Mouse (Mus musculus) midbrain, postnatal 0 days (tissue): ENCODE results near the gene Gm20388. TPM values are rescaled to one million over a fixed set of nuclear protein-coding genes. Genes with fewer than 3 reads are reported as not detected.
A peak's percentile ranks its signal among the peaks of the same experiment; 100 is the strongest.

Source experiments
- ATAC-seq: fragments of 200-750 bp; cut with Nextera tagmentation; 2 replicates; pipeline ENCODE4 v1.8.0; 2017; ENCODE audit warnings: moderate number of reproducible peaks, mild to moderate bottlenecking, moderate TSS enrichment, moderate library complexity; ENCODE audit not compliant: low FRiP score
- DNase-seq: peaks from one replicate; pipeline ENCODE4 v3.0.0-alpha.2; 2015; ENCODE audit warnings: low spot score
- H3K27ac ChIP-seq: fragments of 300-500 bp; sonication (generic); 2 replicates; pipeline ENCODE4 v1.5.1; 2014; ENCODE audit warnings: low read depth, mild to moderate bottlenecking, low read length, mixed read lengths
- H3K27me3 ChIP-seq: fragments of 300-500 bp; sonication (generic); 2 replicates; pipeline ENCODE4 v1.6.1; 2014; ENCODE audit warnings: low read length, control low read depth, mixed read lengths; ENCODE audit not compliant: insufficient read depth
- H3K36me3 ChIP-seq: fragments of 300-500 bp; sonication (generic); 2 replicates; pipeline ENCODE4 v1.6.1; 2014; ENCODE audit warnings: low read length, control low read depth, mixed read lengths; ENCODE audit not compliant: insufficient read depth
- H3K4me1 ChIP-seq: fragments of 300-500 bp; sonication (generic); 2 replicates; pipeline ENCODE4 v1.6.1; 2014; ENCODE audit warnings: mild to moderate bottlenecking, control low read depth, antibody characterized with exemption, low read length, mixed read lengths; ENCODE audit not compliant: insufficient read depth
- H3K4me2 ChIP-seq: fragments of 300-500 bp; sonication (generic); 2 replicates; pipeline ENCODE4 v1.6.1; 2014; ENCODE audit warnings: low read depth, mild to moderate bottlenecking, low read length, mixed read lengths; ENCODE audit not compliant: poor library complexity, severe bottlenecking
- H3K4me3 ChIP-seq: fragments of 300-500 bp; sonication (generic); 2 replicates; pipeline ENCODE4 v1.5.1; 2014; ENCODE audit warnings: low read depth, mild to moderate bottlenecking, low read length, moderate library complexity
- H3K9ac ChIP-seq: fragments of 300-500 bp; sonication (generic); replicated peaks from 2 replicates; pipeline ENCODE4 v1.6.1; 2014; ENCODE audit warnings: mild to moderate bottlenecking, low read length, moderate library complexity, mixed read lengths; ENCODE audit not compliant: poor library complexity, severe bottlenecking
- H3K9me3 ChIP-seq: fragments of 300-500 bp; sonication (generic); 2 replicates; pipeline ENCODE4 v1.6.1; 2016; ENCODE audit warnings: low read length, control low read depth
- CTCF ChIP-seq: IDR thresholded peaks from 2 replicates; pipeline ENCODE4 v1.5.1; 2016; ENCODE audit warnings: antibody characterized with exemption, mild to moderate bottlenecking
- WGBS: fragments of 180-500 bp; shearing (Covaris S2); extraction: QIAGEN DNeasy Blood & Tissue Kit; methylation state at CpG from one replicate; pipeline ENCODE4 v1.1.7; 2014; 5-methylcytosine and 5-hydroxymethylcytosine counted together
- polyA plus RNA-seq: library from polyadenylated mRNA; unstranded; fragments of >200 nt; fragmentation: Nextera tagmentation; extraction: Ambion mirVana; gene quantifications from 2 replicates; pipeline ENCODE4 v1.2.1, GENCODE M21; 2015
- total RNA-seq: library from RNA; depleted of rRNA; stranded (reverse); fragments of >200 nt; gene quantifications from 2 replicates; pipeline ENCODE4 v1.2.3, GENCODE M21; 2014

Gene Gm20388
- total and polyA plus RNA-seq, 2 experiments from 2014 or later: 74.2 TPM; not detected in 1

GRCm38 (mm10) chr8:122243310-122243709 lies 2332.7 kb downstream of the Gm20388 start:
- no peak for DNase-seq
- Histone ChIP-seq H3K4me3 (no peak overlapping the region), H3K36me3 (no peaks in the 10 kb centered on the region), H3K27ac (no peak overlapping the region), H3K27me3 (no peaks in the 10 kb centered on the region), H3K9me3 (no peaks in the 10 kb centered on the region), H3K4me1 (no peaks in the 10 kb centered on the region), H3K4me2 (no peak overlapping the region), H3K9ac (no peak overlapping the region)
- WGBS: 92% methylated on average over 4 of the region's 4 CpGs
- ATAC-seq: no peak
- TF ChIP-seq CTCF: no peak

GRCm38 (mm10) chr8:122245161-122245560 lies 2334.5 kb downstream of the Gm20388 start:
- Histone ChIP-seq H3K4me2 (no peak overlapping the region), H3K27me3 (no peaks in the 10 kb centered on the region), H3K9ac (no peak overlapping the region), H3K9me3 (no peaks in the 10 kb centered on the region), H3K4me1 (no peaks in the 10 kb centered on the region), H3K36me3 (no peaks in the 10 kb centered on the region), H3K4me3 (no peak overlapping the region), H3K27ac (no peak overlapping the region)
- DNase-seq (no peak), ATAC-seq (no peak)
- WGBS: 77% methylated on average over 6 of the region's 6 CpGs
- TF ChIP-seq CTCF: no peak

GRCm38 (mm10) chr8:122246257-122247211 lies 2335.9 kb downstream of the Gm20388 start:
- H3K4me2 ChIP-seq: no peak overlapping the region
- no peak for TF ChIP-seq CTCF
- no peaks in the 10 kb centered on the region for H3K4me1 ChIP-seq
- no peaks in the 10 kb centered on the region for H3K27me3 ChIP-seq
- WGBS: 46% methylated on average over 12 of the region's 12 CpGs
- H3K36me3 ChIP-seq: no peaks in the 10 kb centered on the region
- no peak overlapping the region for H3K9ac ChIP-seq
- no peak for DNase-seq
- no peak for ATAC-seq
- H3K27ac ChIP-seq: no peak overlapping the region
- no peak overlapping the region for H3K4me3 ChIP-seq
- H3K9me3 ChIP-seq: no peaks in the 10 kb centered on the region

GRCm38 (mm10) chr8:122251739-122252138 lies 2341.1 kb downstream of the Gm20388 start:
- H3K4me2 ChIP-seq: no peak overlapping the region
- no peak for TF ChIP-seq CTCF
- H3K9ac ChIP-seq: no peak overlapping the region
- H3K4me1 ChIP-seq: no peaks in the 10 kb centered on the region
- H3K9me3 ChIP-seq: no peaks in the 10 kb centered on the region
- no peaks in the 10 kb centered on the region for H3K27me3 ChIP-seq
- ATAC-seq (no peak), DNase-seq (no peak)
- no peaks in the 10 kb centered on the region for H3K36me3 ChIP-seq
- H3K4me3 ChIP-seq: no peak overlapping the region
- no peak overlapping the region for H3K27ac ChIP-seq
- 67% methylated on average over 1 of the region's 1 CpGs for whole genome bisulfite sequencing

- Histone ChIP-seq H3K4me1 (no peaks in the 10 kb centered on the region), H3K9ac (no peak overlapping the region), H3K27ac (no peak overlapping the region), H3K9me3 (no peaks in the 10 kb centered on the region), H3K4me3 (no peak overlapping the region), H3K4me2 (no peak overlapping the region), H3K36me3 (no peaks in the 10 kb centered on the region), H3K27me3 (no peaks in the 10 kb centered on the region)
- DNase-seq (no peak), ATAC-seq (no peak)
- TF ChIP-seq CTCF: no peak
- 64% methylated on average over 5 of the region's 5 CpGs for WGBS
These were observed 2341.7 kb downstream of the Gm20388 start for GRCm38 (mm10) chr8:122252366-122252765.

GRCm38 (mm10) chr8:122259351-122259750 lies 2348.7 kb downstream of the Gm20388 start:
- no peak overlapping the region for H3K4me2 ChIP-seq
- H3K4me1 ChIP-seq: no peaks in the 10 kb centered on the region
- ATAC-seq (no peak), DNase-seq (peak; percentile 52)
- WGBS: 72% methylated on average over 2 of the region's 2 CpGs
- TF ChIP-seq CTCF: peak; percentile 92
- H3K9ac ChIP-seq: no peak overlapping the region
- no peak overlapping the region for H3K4me3 ChIP-seq
- no peak overlapping the region for H3K27ac ChIP-seq
- no peaks in the 10 kb centered on the region for H3K36me3 ChIP-seq
- H3K9me3 ChIP-seq: no peaks in the 10 kb centered on the region
- no peaks in the 10 kb centered on the region for H3K27me3 ChIP-seq
